Comparison of ENCODE assay signal across 8 mouse cellular contexts in genomic region chr8:11478807-11479527, GRCm38 (mm10). TPM values are rescaled to one million over a fixed set of nuclear protein-coding genes. Genes with fewer than 3 reads are reported as not detected.
DNase-seq lines count a peak whose midpoint lies in the region; ATAC-seq and TF ChIP-seq lines count a peak whose summit lies in the region.

No protein-coding gene starts in this region.

- peaks cover 4% of the 10 kb centered on the region; the same call in 1 of the 2 replicates for H3K4me1 ChIP-seq in lung, embryonic 14.5 days (ENCODE audit: insufficient read depth)
- H3K4me1 ChIP-seq in heart, postnatal 0 days (ENCODE audit: control insufficient read depth, insufficient read depth): peaks cover 24% of the 10 kb centered on the region
- peaks cover 39% of the 10 kb centered on the region for H3K4me1 ChIP-seq in limb, embryonic 12.5 days (replicated peaks)
- H3K4me1 ChIP-seq in stomach, embryonic 14.5 days (ENCODE audit: control insufficient read depth, insufficient read depth, low read length): peaks cover 13% of the 10 kb centered on the region

- no peak overlapping the region; the same call in 1 of the 2 replicates for H3K9ac ChIP-seq in lung, embryonic 14.5 days
- H3K9ac ChIP-seq in heart, postnatal 0 days (replicated peaks; ENCODE audit: low read depth, low read length): peak overlapping the region; percentile 79
- H3K9ac ChIP-seq in limb, embryonic 12.5 days (replicated peaks): no peak overlapping the region
- no peak overlapping the region for H3K9ac ChIP-seq in stomach, embryonic 14.5 days (replicated peaks; ENCODE audit: low read depth, low read length)

- no peak for ATAC-seq in lung, embryonic 14.5 days (ENCODE audit: insufficient read depth)
- no peak for ATAC-seq in heart, postnatal 0 days (ENCODE audit: insufficient read depth, low read depth)
- ATAC-seq in limb, embryonic 12.5 days (ENCODE audit: insufficient number of reproducible peaks, insufficient read depth, low FRiP score, low TSS enrichment, low read depth): peak; percentile 28; the same call in 1 of the 2 replicates
- 0 out of 2 replicates have a peak, but pooled peaks have one; percentile 26 for ATAC-seq in stomach, embryonic 14.5 days (ENCODE audit: insufficient number of reproducible peaks, insufficient read depth, low FRiP score, low read depth)

- H3K36me3 ChIP-seq in lung, embryonic 14.5 days (ENCODE audit: insufficient read depth): no peaks in the 10 kb centered on the region
- H3K36me3 ChIP-seq in heart, postnatal 0 days (replicated peaks; ENCODE audit: control insufficient read depth, insufficient read depth, low read length): no peaks in the 10 kb centered on the region
- H3K36me3 ChIP-seq in limb, embryonic 12.5 days: no peaks in the 10 kb centered on the region
- H3K36me3 ChIP-seq in stomach, embryonic 14.5 days (ENCODE audit: control insufficient read depth, insufficient read depth, low read length): no peaks in the 10 kb centered on the region

- TF ChIP-seq CTCF in lung, embryonic 14.5 days (IDR thresholded peaks at IDR 0.05; ENCODE audit: low read depth): no peak
- no peak for TF ChIP-seq CTCF in heart, postnatal 0 days (IDR thresholded peaks at IDR 0.05; ENCODE audit: low read depth)

- TF ChIP-seq EP300 in heart, postnatal 0 days (IDR thresholded peaks at IDR 0.05; ENCODE audit: low read depth): no peak

- no peak overlapping the region for H3K27ac ChIP-seq in lung, embryonic 14.5 days (ENCODE audit: low read depth)
- H3K27ac ChIP-seq in heart, postnatal 0 days (ENCODE audit: low read depth): peak overlapping the region; percentile 97
- no peak overlapping the region for H3K27ac ChIP-seq in limb, embryonic 12.5 days
- no peak overlapping the region for H3K27ac ChIP-seq in stomach, embryonic 14.5 days (ENCODE audit: low read length)

- peaks cover 39% of the 10 kb centered on the region for H3K27me3 ChIP-seq in lung, embryonic 14.5 days (ENCODE audit: insufficient read depth, low read length)
- H3K27me3 ChIP-seq in heart, postnatal 0 days (ENCODE audit: control insufficient read depth, insufficient read depth, low read length): no peaks in the 10 kb centered on the region
- H3K27me3 ChIP-seq in limb, embryonic 12.5 days: peaks cover 80% of the 10 kb centered on the region
- peaks cover 5% of the 10 kb centered on the region; the same call in 1 of the 2 replicates for H3K27me3 ChIP-seq in stomach, embryonic 14.5 days (ENCODE audit: control insufficient read depth, insufficient read depth, low read length)

- DNase-seq in lung, embryonic 14.5 days: no peak
- no peak for DNase-seq in lung, postnatal 10 days
- DNase-seq in heart, postnatal 0 days (ENCODE audit: low spot score): no peak
- DNase-seq in left cerebral cortex, adult 9 months (ENCODE audit: low spot score in 2 of 2): no peak
- no peak for DNase-seq in thymus, postnatal 4 days
- DNase-seq in c-Kit-positive CD71-positive TER-119-positive erythroid progenitor cells, embryonic 14.5 days (ENCODE audit: low spot score): no peak

- 3% methylated on average over 23 of the region's 23 CpGs for WGBS in lung, embryonic 14.5 days
- WGBS in heart, postnatal 0 days: 5% methylated on average over 23 of the region's 23 CpGs
- 2% methylated on average over 23 of the region's 23 CpGs for WGBS in limb, embryonic 12.5 days
- WGBS in stomach, embryonic 14.5 days: 5% methylated on average over 23 of the region's 23 CpGs

- H3K9me3 ChIP-seq in lung, embryonic 14.5 days (ENCODE audit: low read depth, low read length): no peaks in the 10 kb centered on the region
- no peaks in the 10 kb centered on the region for H3K9me3 ChIP-seq in heart, postnatal 0 days (replicated peaks; ENCODE audit: control insufficient read depth, low read length)
- no peaks in the 10 kb centered on the region for H3K9me3 ChIP-seq in limb, embryonic 12.5 days
- no peaks in the 10 kb centered on the region for H3K9me3 ChIP-seq in stomach, embryonic 14.5 days (ENCODE audit: control insufficient read depth, low read depth, low read length)

- H3K4me3 ChIP-seq in lung, embryonic 14.5 days (ENCODE audit: low read depth, low read length): peak overlapping the region; percentile 62
- peak overlapping the region; percentile 73 for H3K4me3 ChIP-seq in heart, postnatal 0 days (ENCODE audit: low read depth, low read length)
- peak overlapping the region; percentile 57 for H3K4me3 ChIP-seq in limb, embryonic 12.5 days (replicated peaks)
- peak overlapping the region; percentile 61 for H3K4me3 ChIP-seq in stomach, embryonic 14.5 days (ENCODE audit: low read depth, low read length)

- H3K4me2 ChIP-seq in lung, embryonic 14.5 days: peak overlapping the region; percentile 100
- H3K4me2 ChIP-seq in heart, postnatal 0 days (ENCODE audit: low read depth, low read length): peak overlapping the region; percentile 94
- H3K4me2 ChIP-seq in limb, embryonic 12.5 days: peak overlapping the region; percentile 99
- H3K4me2 ChIP-seq in stomach, embryonic 14.5 days (replicated peaks; ENCODE audit: low read depth, low read length): peak overlapping the region; percentile 100

RNA-seq across cellular contexts. Expression of gene Rab20, which starts 0.5 kb away (rescaled TPM):
- 12.8 and 12.9 TPM in 2 replicates for polyA plus RNA-seq in lung, embryonic 14.5 days (2014; fragmentation: Nextera tagmentation; extraction: Ambion mirVana)
- 84.5 and 121 TPM in 2 replicates for total RNA-seq in heart, postnatal 0 days (2014; rRNA removed; ENCODE audit: low replicate concordance)
- polyA plus RNA-seq in heart, postnatal 0 days (2015; fragmentation: Nextera tagmentation; extraction: Ambion mirVana): 52.0 and 56.1 TPM in 2 replicates
- 0.81 and 0.93 TPM in 2 replicates for polyA plus RNA-seq in limb, embryonic 12.5 days (2016; fragmentation: Nextera tagmentation; extraction: Ambion mirVana)
- polyA plus RNA-seq in stomach, embryonic 14.5 days (2014; fragmentation: Nextera tagmentation; extraction: Ambion mirVana): 4.6 and 6.2 TPM in 2 replicates

RNA-seq across cellular contexts. Expression of gene Naxd, which starts 18.3 kb away (rescaled TPM):
- 119 and 131 TPM in 2 replicates for polyA plus RNA-seq in lung, embryonic 14.5 days (2014; fragmentation: Nextera tagmentation; extraction: Ambion mirVana)
- total RNA-seq in heart, postnatal 0 days (2014; rRNA removed; ENCODE audit: low replicate concordance): 71.3 and 71.6 TPM in 2 replicates
- 62.7 and 66.3 TPM in 2 replicates for polyA plus RNA-seq in heart, postnatal 0 days (2015; fragmentation: Nextera tagmentation; extraction: Ambion mirVana)
- 116 and 121 TPM in 2 replicates for polyA plus RNA-seq in limb, embryonic 12.5 days (2016; fragmentation: Nextera tagmentation; extraction: Ambion mirVana)
- 123 and 133 TPM in 2 replicates for polyA plus RNA-seq in stomach, embryonic 14.5 days (2014; fragmentation: Nextera tagmentation; extraction: Ambion mirVana)

Comparison
In these comparisons a context has a peak if more than half of its experiments do, and no peak if none do; other contexts are left out.
1. ATAC-seq: peak in limb, embryonic 12.5 days (single experiment) and stomach, embryonic 14.5 days (single experiment); none in lung, embryonic 14.5 days (single experiment) and heart, postnatal 0 days (single experiment).
2. Peak in every context shown above with its lines, with median percentiles within 50 percentile points of each other: H3K4me2 ChIP-seq and H3K4me3 ChIP-seq.